Mouse (Mus musculus) forelimb bud, embryonic 11.5 days (tissue): Measurements from ENCODE around the gene Nog.
A peak's percentile ranks its signal among the peaks of the same experiment; 100 is the strongest.

Source experiments
- DNase-seq: peaks from one replicate; pipeline ENCODE4 v3.0.0-alpha.2; 2012; ENCODE audit warnings: low read depth, low spot score

The Nog gene

GRCm38 (mm10) chr11:89302056-89302815 lies at the start of gene Nog:
Gene Nog (minus strand): TSS chr11:89302332.
- peak; percentile 59 for DNase-seq

GRCm38 (mm10) chr11:89340238-89340637 lies 38.1 kb upstream of the Nog start:
- DNase-seq = no peak

GRCm38 (mm10) chr11:89339783-89340182 lies 37.7 kb upstream of the Nog start:
- no peak for DNase-seq

GRCm38 (mm10) chr11:89337910-89338309 lies 35.8 kb upstream of the Nog start:
- DNase-seq = no peak

GRCm38 (mm10) chr11:89327089-89327881 lies 25.2 kb upstream of the Nog start:
- no peak for DNase-seq

GRCm38 (mm10) chr11:89321775-89322174 lies 19.6 kb upstream of the Nog start:
- no peak for DNase-seq

GRCm38 (mm10) chr11:89319675-89320074 lies 17.5 kb upstream of the Nog start:
- no peak for DNase-seq

GRCm38 (mm10) chr11:89318324-89318723 lies 16.2 kb upstream of the Nog start:
- DNase-seq = no peak

- DNase-seq = no peak
Observed at GRCm38 (mm10) chr11:89317757-89318156, 15.6 kb upstream of the Nog start.

GRCm38 (mm10) chr11:89314374-89314773 lies 12.2 kb upstream of the Nog start:
- no peak for DNase-seq

- no peak for DNase-seq
Observed at GRCm38 (mm10) chr11:89312378-89312777, 10.2 kb upstream of the Nog start.

- DNase-seq = no peak
Observed at GRCm38 (mm10) chr11:89310217-89310616, 8.1 kb upstream of the Nog start.

GRCm38 (mm10) chr11:89303421-89303820 lies 1.3 kb upstream of the Nog start:
- DNase-seq = peak; percentile 84

- no peak for DNase-seq
Observed at GRCm38 (mm10) chr11:89302816-89303180, 666 bp upstream of the Nog start.

- DNase-seq = peak; percentile 39
Observed at GRCm38 (mm10) chr11:89301331-89302055, 639 bp downstream of the Nog start.

- DNase-seq = no peak
Observed at GRCm38 (mm10) chr11:89299784-89300775, 2.1 kb downstream of the Nog start.

GRCm38 (mm10) chr11:89299116-89299783 lies 2.9 kb downstream of the Nog start:
- DNase-seq = no peak

- DNase-seq = peak; percentile 81
Observed at GRCm38 (mm10) chr11:89298285-89299010, 3.7 kb downstream of the Nog start.

- no peak for DNase-seq
Observed at GRCm38 (mm10) chr11:89297521-89297920, 4.6 kb downstream of the Nog start.
